Mouse (Mus musculus): ENCODE data around the gene Dlx4.

GRCm38 (mm10) chr11:95100393-95100792 lies 45.7 kb downstream of the Dlx4 start:
- no peak for TF ChIP-seq CTCF (IDR thresholded peaks at IDR 0.05; ENCODE audit: extremely low read depth, insufficient read depth, insufficient read length, insufficient replicate concordance)
- no peak for TF ChIP-seq POLR2A (IDR thresholded peaks at IDR 0.05; ENCODE audit: low read depth, low read length)

Data from spleen, adult 2 months (tissue).